Mouse (Mus musculus) CH12.LX (cell line): ENCODE measurements around the gene Tomm40l. TPM values are rescaled to one million over a fixed set of nuclear protein-coding genes. Genes with fewer than 3 reads are reported as not detected.

Experiments
- DNase-seq: peaks from one replicate; pipeline ENCODE4 v3.0.0-alpha.2; 2013; ENCODE audit errors: extremely low read depth
- H3K27ac ChIP-seq: 2 replicates; pipeline ENCODE4 v1.5.1; 2012; ENCODE audit warnings: low read depth, mild to moderate bottlenecking, control low read depth, moderate library complexity; ENCODE audit not compliant: insufficient read depth
- H3K27me3 ChIP-seq: replicated peaks from 2 replicates; pipeline ENCODE3; 2012; ENCODE audit warnings: inconsistent platforms
- H3K36me3 ChIP-seq, 2 experiments: replicated peaks in 1 of 2; 2 replicates each; pipeline versions ENCODE3 to v1.6.1; 2012; ENCODE audit warnings: inconsistent platforms in 1 of 2, low read length in 1 of 2, mild to moderate bottlenecking in 1 of 2, mixed read lengths in 1 of 2, moderate library complexity in 1 of 2; ENCODE audit not compliant: control insufficient read depth in 1 of 2, insufficient read depth in 1 of 2
- H3K4me1 ChIP-seq, 2 experiments: 2 replicates each; pipeline ENCODE4 v1.6.1; 2012; ENCODE audit warnings: inconsistent platforms in 1 of 2, moderate library complexity in 1 of 2; ENCODE audit not compliant: insufficient read depth in 2 of 2, control insufficient read depth in 1 of 2
- H3K4me2 ChIP-seq: 2 replicates; pipeline ENCODE4 v1.6.1; 2012; ENCODE audit warnings: low read depth, mild to moderate bottlenecking, control low read depth; ENCODE audit not compliant: poor library complexity, insufficient read depth, severe bottlenecking
- H3K4me3 ChIP-seq, 3 experiments: fragments of 150-350 bp in 1 of 3; sonication (generic) in 1 of 3; replicated peaks in 1 of 3; 2 replicates each; pipeline versions ENCODE3 to v1.5.1; 2011 to 2012; ENCODE audit warnings: low read depth in 2 of 3, low read length in 2 of 3, mild to moderate bottlenecking in 2 of 3, moderate library complexity in 2 of 3, control low read depth in 1 of 3, improper control_type of control experiment in 1 of 3, inconsistent platforms in 1 of 3, mixed read lengths in 1 of 3; ENCODE audit not compliant: poor library complexity in 1 of 3
- H3K79me2 ChIP-seq: replicated peaks from 2 replicates; pipeline ENCODE4 v1.6.1; 2012; ENCODE audit warnings: mild to moderate bottlenecking, moderate library complexity; ENCODE audit not compliant: control insufficient read depth, poor library complexity, insufficient read depth, severe bottlenecking; ENCODE audit errors: extremely low read depth
- H3K9ac ChIP-seq: 2 replicates; pipeline ENCODE4 v1.6.1; 2012; ENCODE audit warnings: low read depth, mild to moderate bottlenecking, control low read depth, moderate library complexity; ENCODE audit not compliant: insufficient read depth
- H3K9me3 ChIP-seq: replicated peaks from 2 replicates; pipeline ENCODE3; 2012; ENCODE audit warnings: low read length, inconsistent platforms, mixed read lengths
- BHLHE40 ChIP-seq: IDR thresholded peaks from 2 replicates; pipeline ENCODE4 v1.6.1; 2011; ENCODE audit warnings: mild to moderate bottlenecking, low read depth, low read length, improper control_type of control experiment
- E2F4 ChIP-seq: IDR thresholded peaks from 2 replicates; pipeline ENCODE4 v1.6.1; 2011; ENCODE audit warnings: low read depth, low read length, improper control_type of control experiment; ENCODE audit not compliant: insufficient replicate concordance
- ELF1 ChIP-seq: IDR thresholded peaks from 2 replicates; pipeline ENCODE4 v1.6.1; 2014; ENCODE audit warnings: low read depth, mild to moderate bottlenecking, inconsistent platforms, low read length, improper control_type of control experiment
- EP300 ChIP-seq: IDR thresholded peaks from 2 replicates; pipeline ENCODE4 v1.6.1; 2011; ENCODE audit warnings: low read length, improper control_type of control experiment
- ETS1 ChIP-seq: conservative IDR thresholded peaks from 2 replicates; pipeline ENCODE4 v1.6.1; 2012; ENCODE audit warnings: low read depth, mild to moderate bottlenecking, inconsistent platforms, low read length, improper control_type of control experiment, moderate library complexity
- IRF4 ChIP-seq: IDR thresholded peaks from 2 replicates; pipeline ENCODE4 v1.6.1; 2014; ENCODE audit warnings: low read depth, mild to moderate bottlenecking, inconsistent platforms, low read length, improper control_type of control experiment
- JUN ChIP-seq: IDR thresholded peaks from 2 replicates; pipeline ENCODE4 v1.6.1; 2011; ENCODE audit warnings: low read depth, mild to moderate bottlenecking, low read length, improper control_type of control experiment, moderate library complexity; ENCODE audit not compliant: insufficient read depth
- JUND ChIP-seq: conservative IDR thresholded peaks from 2 replicates; pipeline ENCODE4 v1.6.1; 2011; ENCODE audit warnings: low read depth, low read length, improper control_type of control experiment
- MAFK ChIP-seq: IDR thresholded peaks from 2 replicates; pipeline ENCODE4 v1.6.1; 2011; ENCODE audit warnings: low read length, improper control_type of control experiment; ENCODE audit not compliant: insufficient replicate concordance
- MAX ChIP-seq: IDR thresholded peaks from 2 replicates; pipeline ENCODE4 v1.6.1; 2011; ENCODE audit warnings: low read length, improper control_type of control experiment
- MEF2A ChIP-seq: IDR thresholded peaks from 2 replicates; pipeline ENCODE4 v1.6.1; 2014; ENCODE audit warnings: low read depth, mild to moderate bottlenecking, inconsistent platforms, low read length, improper control_type of control experiment, borderline replicate concordance
- MXI1 ChIP-seq: IDR thresholded peaks from 2 replicates; pipeline ENCODE4 v1.6.1; 2011; ENCODE audit warnings: mild to moderate bottlenecking, low read depth, low read length, improper control_type of control experiment
- MYC ChIP-seq: IDR thresholded peaks from 2 replicates; pipeline ENCODE4 v1.6.1; 2011; ENCODE audit warnings: low read depth, mild to moderate bottlenecking, improper control_type of control experiment, low read length
- NELFE ChIP-seq: IDR thresholded peaks from 2 replicates; pipeline ENCODE4 v1.6.1; 2011; ENCODE audit warnings: low read depth, low read length, improper control_type of control experiment
- PAX5 ChIP-seq: IDR thresholded peaks from 2 replicates; pipeline ENCODE4 v1.6.1; 2012; ENCODE audit warnings: low read length, inconsistent platforms, mixed read lengths
- POLR2A ChIP-seq: IDR thresholded peaks from 2 replicates; pipeline ENCODE4 v1.6.1; 2011; ENCODE audit warnings: low read depth, mild to moderate bottlenecking, improper control_type of control experiment, low read length
- POLR2AphosphoS2 ChIP-seq: IDR thresholded peaks from 2 replicates; pipeline ENCODE4 v1.6.1; 2011; ENCODE audit warnings: low read depth, low read length, improper control_type of control experiment
- USF2 ChIP-seq: conservative IDR thresholded peaks from 2 replicates; pipeline ENCODE4 v1.6.1; 2011; ENCODE audit warnings: low read depth, low read length, improper control_type of control experiment
- ZC3H11A ChIP-seq: IDR thresholded peaks from 2 replicates; pipeline ENCODE4 v1.6.1; 2012; ENCODE audit warnings: low read depth, mild to moderate bottlenecking, inconsistent platforms, low read length, improper control_type of control experiment
- ZKSCAN1 ChIP-seq: IDR thresholded peaks from 2 replicates; pipeline ENCODE4 v1.6.1; 2012; ENCODE audit warnings: low read depth, inconsistent platforms, low read length, improper control_type of control experiment, borderline replicate concordance
- ZMIZ1 ChIP-seq: IDR thresholded peaks from 2 replicates; pipeline ENCODE4 v1.6.1; 2012; ENCODE audit warnings: low read depth, mild to moderate bottlenecking, inconsistent platforms, low read length, improper control_type of control experiment
- ZNF384 ChIP-seq: IDR thresholded peaks from 2 replicates; pipeline ENCODE4 v1.6.1; 2012; ENCODE audit warnings: low read depth, low read length, improper control_type of control experiment, inconsistent platforms
- dilution Hi-C: fragments of 300-500 bp; cut with MboI; formaldehyde crosslinking; loops from 2 replicates; pipeline ENCODE4 v1.14.3; 2020; ENCODE audit warnings: low sequenced_read_pairs; ENCODE audit not compliant: extremely low pct_unique_long_range_greater_than_20kb, extremely low pct_ligation_motif_present
- in situ Hi-C: fragments of 300-500 bp; cut with MboI; formaldehyde crosslinking; loops from 3 replicates; pipeline ENCODE4 v1.14.3; 2019; ENCODE audit warnings: low sequenced_read_pairs, low pct_ligation_motif_present, low pct_unique_long_range_greater_than_20kb, mixed read lengths
- polyA plus RNA-seq: library from polyadenylated mRNA; unstranded; fragments of >175 nt; gene quantifications from 2 replicates; pipeline ENCODE4 v1.2.1, GENCODE M21; 2012; ENCODE audit warnings: low read depth; ENCODE audit not compliant: insufficient read length
- total RNA-seq, 2 experiments: library from RNA; depleted of rRNA; stranded (reverse); fragments of 300-350 nt in 1 of 2; fragments of >200 nt in 1 of 2; gene quantifications; 2 replicates each; pipeline ENCODE4 v1.2.3; 2012 to 2014

Gene Tomm40l
- total and polyA plus RNA-seq, 3 experiments: 24.7 to 37.1 (median 36.0) TPM

GRCm38 (mm10) chr1:171231844-171232243, 9.5 kb upstream of the Tomm40l start:
- H3K4me3 ChIP-seq: peak overlapping the region in 1 of 3 experiments; percentile 15
- TF ChIP-seq MEF2A: peak; percentile 32; the same call in 1 of the 2 replicates
- no peak for TF ChIP-seq USF2
- peak; percentile 96 for TF ChIP-seq ZNF384
- TF ChIP-seq ETS1: peak; percentile 57
- no peak for TF ChIP-seq IRF4
- TF ChIP-seq BHLHE40: peak; percentile 76
- peak; percentile 53 for TF ChIP-seq EP300
- no peak for TF ChIP-seq NELFE
- TF ChIP-seq MAFK: peak; percentile 56; the same call in 1 of the 2 replicates
- H3K9me3 ChIP-seq: no peaks in the 10 kb centered on the region
- H3K9ac ChIP-seq: no peak overlapping the region
- H3K27ac ChIP-seq: peak overlapping the region; percentile 29; the same call in 1 of the 2 replicates
- no peaks in the 10 kb centered on the region for H3K79me2 ChIP-seq
- dilution Hi-C loops: no loop called here
- H3K4me2 ChIP-seq: peak overlapping the region; percentile 7
- in situ Hi-C loops: no loop called here
- no peaks in the 10 kb centered on the region for H3K27me3 ChIP-seq
- peaks cover 28 to 41% of the 10 kb centered on the region in 2 experiments for H3K36me3 ChIP-seq
- DNase-seq: peak; percentile 61
- H3K4me1 ChIP-seq: peaks cover 11 to 63% of the 10 kb centered on the region in 2 experiments

GRCm38 (mm10) chr1:171230215-171230614, 7.9 kb upstream of the Tomm40l start:
- Histone ChIP-seq H3K9me3 (no peaks in the 10 kb centered on the region), H3K27ac (no peak overlapping the region), H3K9ac (no peak overlapping the region), H3K4me2 (no peak overlapping the region), H3K27me3 (no peaks in the 10 kb centered on the region), H3K36me3 (peaks cover 14 to 26% of the 10 kb centered on the region in 2 experiments), H3K4me1 (peaks cover 11 to 73% of the 10 kb centered on the region in 2 experiments)
- TF ChIP-seq PAX5 (no peak), POLR2A (no peak), ELF1 (no peak), ETS1 (no peak), MAX (no peak)
- TF ChIP-seq, all 38 proteins: peak for 0
- no peak for DNase-seq
- no peaks in the 10 kb centered on the region for H3K79me2 ChIP-seq
- dilution Hi-C loops (no loop called here), in situ Hi-C loops (no loop called here)
- no peak overlapping the region for H3K4me3 ChIP-seq

- dilution Hi-C loops: no loop called here
- H3K9ac ChIP-seq: no peak overlapping the region
- H3K79me2 ChIP-seq: no peaks in the 10 kb centered on the region
- no peaks in the 10 kb centered on the region for H3K27me3 ChIP-seq
- DNase-seq: no peak
- peaks cover 10 to 21% of the 10 kb centered on the region in 2 experiments for H3K36me3 ChIP-seq
- TF ChIP-seq MXI1 (no peak), USF2 (no peak), ETS1 (no peak), NELFE (no peak), MEF2A (no peak), EP300 (no peak), POLR2AphosphoS2 (no peak), JUN (no peak), ZKSCAN1 (no peak), ZMIZ1 (no peak), PAX5 (no peak), E2F4 (no peak), JUND (no peak), MYC (no peak), ZC3H11A (no peak)
- TF ChIP-seq, all 38 proteins: peak for 0
- Histone ChIP-seq H3K4me2 (no peak overlapping the region), H3K27ac (no peak overlapping the region), H3K4me3 (no peak overlapping the region), H3K9me3 (no peaks in the 10 kb centered on the region), H3K4me1 (peaks cover 11 to 68% of the 10 kb centered on the region in 2 experiments)
- in situ Hi-C loops: loop anchor here (10.0 kb wide), 1 partner anchor 335 kb away; no protein-coding TSS in a partner anchor
These were observed 7.4 kb upstream of the Tomm40l start for GRCm38 (mm10) chr1:171229750-171230149.
